Mouse (Mus musculus) granulocyte monocyte progenitor cell, adult 5-6 weeks (primary cell): ENCODE measurements around the gene Cep97. TPM values are rescaled to one million over a fixed set of nuclear protein-coding genes. Genes with fewer than 3 reads are reported as not detected.

Source experiments
- total RNA-seq, 2 experiments: library from RNA; stranded (forward) in 1 of 2; stranded (reverse) in 1 of 2; fragments of 200-712, 200-1000 nt in 1 of 2; fragments of >200 nt in 1 of 2; fragmentation: Nextera tagmentation in 1 of 2; gene quantifications; 2 replicates each; pipeline ENCODE4 v1.2.3; 2014 to 2017

The Cep97 gene
- total RNA-seq, 2 experiments from 2014 or later: 16.5 to 25.5 TPM

Other genes starting within 250 kb of the Cep97 start
- 3.4 and 5.0 TPM in 2 replicates for gene Nfkbiz, start 96.0 kb downstream of the Cep97 start, total RNA-seq (2014; fragmentation: Nextera tagmentation)
- gene Nfkbiz, start 96.0 kb downstream of the Cep97 start, total RNA-seq (2017): 16.2 and 16.4 TPM in 2 replicates
- 4.9 and 7.3 TPM in 2 replicates for gene Nxpe3, start 39.6 kb downstream of the Cep97 start, total RNA-seq (2014; fragmentation: Nextera tagmentation)
- gene Nxpe3, start 39.6 kb downstream of the Cep97 start, total RNA-seq (2017): 4.2 and 6.1 TPM in 2 replicates
- gene Rpl24, start 31.4 kb upstream of the Cep97 start, total RNA-seq (2014; fragmentation: Nextera tagmentation): 1,672 and 1,793 TPM in 2 replicates
- gene Rpl24, start 31.4 kb upstream of the Cep97 start, total RNA-seq (2017): 1,306 and 1,376 TPM in 2 replicates
- 28.3 and 30.6 TPM in 2 replicates for gene Zbtb11, start 39.0 kb upstream of the Cep97 start, total RNA-seq (2014; fragmentation: Nextera tagmentation)
- gene Zbtb11, start 39.0 kb upstream of the Cep97 start, total RNA-seq (2017): 41.1 and 48.1 TPM in 2 replicates
- gene Pcnp, start 94.9 kb upstream of the Cep97 start, total RNA-seq (2014; fragmentation: Nextera tagmentation): 92.3 and 115 TPM in 2 replicates
- gene Pcnp, start 94.9 kb upstream of the Cep97 start, total RNA-seq (2017): 120 and 143 TPM in 2 replicates
- 24.1 and 26.0 TPM in 2 replicates for gene Trmt10c, start 103.0 kb upstream of the Cep97 start, total RNA-seq (2014; fragmentation: Nextera tagmentation)
- 38.0 and 49.4 TPM in 2 replicates for gene Trmt10c, start 103.0 kb upstream of the Cep97 start, total RNA-seq (2017)
- gene Senp7, start 113.5 kb upstream of the Cep97 start, total RNA-seq (2014; fragmentation: Nextera tagmentation): 26.1 and 41.5 TPM in 2 replicates
- 19.7 and 27.7 TPM in 2 replicates for gene Senp7, start 113.5 kb upstream of the Cep97 start, total RNA-seq (2017)